Mouse (Mus musculus): ENCODE measurements around the gene Mnt. TPM values are rescaled to one million over a fixed set of nuclear protein-coding genes. Genes with fewer than 3 reads are reported as not detected.

Gene Mnt
- total and polyA plus RNA-seq, 3 experiments: 4.6 to 117 (median 19.6) TPM

DNA sequence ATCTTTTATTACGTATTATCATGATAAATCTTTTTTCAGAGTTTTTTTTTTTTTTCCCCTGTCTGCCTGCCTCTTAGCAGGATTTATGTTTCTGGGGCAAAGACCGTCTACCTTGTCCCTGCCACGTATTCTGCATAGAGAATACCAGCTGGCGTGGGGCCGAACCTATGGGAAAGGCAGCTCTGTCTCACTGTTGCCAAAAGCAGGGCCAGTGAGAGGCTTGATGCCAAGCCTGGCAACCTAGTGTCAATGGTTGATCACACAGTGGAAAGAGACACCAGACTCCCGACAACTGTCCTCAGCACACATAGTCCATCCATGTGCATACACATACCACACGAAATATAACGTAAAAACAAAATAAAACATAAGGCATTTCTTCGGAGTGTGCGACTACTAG lies 52.4 kb downstream of the Mnt start:
- no peaks in the 10 kb centered on the region for H3K27me3 ChIP-seq (ENCODE audit: insufficient read depth, low read length)
- no peak for ATAC-seq (ENCODE audit: extremely low read depth, insufficient number of reproducible peaks, low FRiP score, poor library complexity, severe bottlenecking)
- no peak for DNase-seq (ENCODE audit: low spot score)
- no peaks in the 10 kb centered on the region for H3K9me3 ChIP-seq (replicated peaks)
- TF ChIP-seq TAL1 (conservative IDR thresholded peaks at IDR 0.05; ENCODE audit: low read depth, low read length): no peak
- TF ChIP-seq GATA2 (IDR thresholded peaks at IDR 0.05; ENCODE audit: borderline replicate concordance, low read depth, low read length): no peak
- H3K4me3 ChIP-seq (ENCODE audit: low read depth, low read length): no peak overlapping the region
- peaks cover 4% of the 10 kb centered on the region; the same call in 1 of the 2 replicates for H3K4me1 ChIP-seq (ENCODE audit: insufficient read depth, low read depth, low read length)
- peaks cover 35% of the 10 kb centered on the region for H3K36me3 ChIP-seq (replicated peaks)

DNA sequence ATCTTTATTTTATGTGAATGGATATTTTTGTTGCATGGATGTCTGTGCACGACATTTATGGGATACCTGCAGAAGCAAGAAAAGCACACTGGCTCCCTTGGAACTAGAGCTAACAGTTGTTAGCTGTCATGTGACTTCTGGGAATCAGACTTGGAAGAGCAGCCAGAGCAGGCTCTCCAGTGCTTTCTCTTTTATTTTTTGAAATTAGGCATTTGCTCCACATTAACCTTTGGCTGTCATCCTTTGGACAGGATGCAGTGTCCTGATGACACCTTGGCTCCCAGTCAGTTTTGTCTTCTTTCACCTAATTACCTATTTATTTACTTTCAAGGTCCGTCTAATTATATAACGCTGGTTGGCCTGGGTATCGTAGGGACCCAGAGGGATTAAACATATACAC lies 63.9 kb downstream of the Mnt start:
- H3K4me3 ChIP-seq (ENCODE audit: low read depth, low read length): no peak overlapping the region
- DNase-seq (ENCODE audit: low spot score) (no peak), ATAC-seq (ENCODE audit: extremely low read depth, insufficient number of reproducible peaks, low FRiP score, poor library complexity, severe bottlenecking) (no peak)
- TF ChIP-seq GATA2 (IDR thresholded peaks at IDR 0.05; ENCODE audit: borderline replicate concordance, low read depth, low read length): no peak
- no peak for TF ChIP-seq POLR2AphosphoS5 (IDR thresholded peaks at IDR 0.05; ENCODE audit: insufficient replicate concordance, low read depth, low read length)
- H3K36me3 ChIP-seq (replicated peaks): peaks cover 16% of the 10 kb centered on the region
- peaks cover 23% of the 10 kb centered on the region for H3K4me1 ChIP-seq (ENCODE audit: insufficient read depth, low read depth, low read length)
- no peaks in the 10 kb centered on the region for H3K27me3 ChIP-seq (ENCODE audit: insufficient read depth, low read length)
- H3K9me3 ChIP-seq (replicated peaks): no peaks in the 10 kb centered on the region

Other genes starting within 250 kb of the Mnt start
- 8.3 and 9.4 TPM in 2 replicates for gene Rap1gap2, start 220.0 kb upstream of the Mnt start, total RNA-seq (2014; fragmentation: Nextera tagmentation)
- gene Rap1gap2, start 220.0 kb upstream of the Mnt start, total RNA-seq (2017): 11.4 and 11.7 TPM in 2 replicates
- gene Rap1gap2, start 220.0 kb upstream of the Mnt start, polyA plus RNA-seq (2012): 8.7 and 8.9 TPM in 2 replicates
- gene Ccdc92b, start 211.3 kb upstream of the Mnt start, total RNA-seq (2014; fragmentation: Nextera tagmentation): 0.19 TPM in 1 of 2 replicates, not detected in the other
- 0.05 TPM in 1 of 2 replicates, not detected in the other for gene Ccdc92b, start 211.3 kb upstream of the Mnt start, total RNA-seq (2017)
- not detected in 2 replicates for gene Ccdc92b, start 211.3 kb upstream of the Mnt start, polyA plus RNA-seq (2012)
- gene Cluh, start 181.4 kb upstream of the Mnt start, total RNA-seq (2014; fragmentation: Nextera tagmentation): 36.2 and 37.9 TPM in 2 replicates
- 19.4 and 27.2 TPM in 2 replicates for gene Cluh, start 181.4 kb upstream of the Mnt start, total RNA-seq (2017)
- 53.7 and 60.3 TPM in 2 replicates for gene Cluh, start 181.4 kb upstream of the Mnt start, polyA plus RNA-seq (2012)
- 96.1 and 115 TPM in 2 replicates for gene Pafah1b1, start 106.2 kb upstream of the Mnt start, total RNA-seq (2014; fragmentation: Nextera tagmentation)
- gene Pafah1b1, start 106.2 kb upstream of the Mnt start, total RNA-seq (2017): 80.9 and 91.5 TPM in 2 replicates
- 10.0 and 12.4 TPM in 2 replicates for gene Pafah1b1, start 106.2 kb upstream of the Mnt start, polyA plus RNA-seq (2012)
- gene Mettl16, start 60.1 kb upstream of the Mnt start, total RNA-seq (2014; fragmentation: Nextera tagmentation): 29.4 and 38.7 TPM in 2 replicates
- 32.6 and 36.1 TPM in 2 replicates for gene Mettl16, start 60.1 kb upstream of the Mnt start, total RNA-seq (2017)
- gene Mettl16, start 60.1 kb upstream of the Mnt start, polyA plus RNA-seq (2012): 16.6 and 22.9 TPM in 2 replicates
- 7.4 and 9.7 TPM in 2 replicates for gene Sgsm2, start 66.1 kb downstream of the Mnt start, total RNA-seq (2014; fragmentation: Nextera tagmentation)
- 4.7 and 5.2 TPM in 2 replicates for gene Sgsm2, start 66.1 kb downstream of the Mnt start, total RNA-seq (2017)
- 10.3 and 10.5 TPM in 2 replicates for gene Sgsm2, start 66.1 kb downstream of the Mnt start, polyA plus RNA-seq (2012)
- gene Tsr1, start 67.2 kb downstream of the Mnt start, total RNA-seq (2014; fragmentation: Nextera tagmentation): 41.2 and 58.1 TPM in 2 replicates
- 72.5 and 74.6 TPM in 2 replicates for gene Tsr1, start 67.2 kb downstream of the Mnt start, total RNA-seq (2017)
- 34.5 and 38.4 TPM in 2 replicates for gene Tsr1, start 67.2 kb downstream of the Mnt start, polyA plus RNA-seq (2012)
- gene Smg6, start 94.9 kb downstream of the Mnt start, total RNA-seq (2014; fragmentation: Nextera tagmentation): 42.1 and 54.4 TPM in 2 replicates
- gene Smg6, start 94.9 kb downstream of the Mnt start, total RNA-seq (2017): 15.2 and 17.4 TPM in 2 replicates
- gene Smg6, start 94.9 kb downstream of the Mnt start, polyA plus RNA-seq (2012): 51.7 and 54.3 TPM in 2 replicates
- gene Srr, start 95.0 kb downstream of the Mnt start, total RNA-seq (2014; fragmentation: Nextera tagmentation): 24.7 and 27.3 TPM in 2 replicates
- gene Srr, start 95.0 kb downstream of the Mnt start, total RNA-seq (2017): 4.4 and 6.0 TPM in 2 replicates
- gene Srr, start 95.0 kb downstream of the Mnt start, polyA plus RNA-seq (2012): 2.8 and 3.0 TPM in 2 replicates

All from G1E (cell line).